Mouse (Mus musculus) heart, postnatal 0 days (tissue): ENCODE data around the gene Taldo1.

Experiments used
- CTCF ChIP-seq: IDR thresholded peaks from 2 replicates; pipeline ENCODE4 v1.5.1; 2016; ENCODE audit warnings: antibody characterized with exemption, control low read depth, low read depth
- EP300 ChIP-seq: IDR thresholded peaks from 2 replicates; pipeline ENCODE4 v1.6.1; 2016; ENCODE audit warnings: antibody characterized with exemption, low read depth

DNA sequence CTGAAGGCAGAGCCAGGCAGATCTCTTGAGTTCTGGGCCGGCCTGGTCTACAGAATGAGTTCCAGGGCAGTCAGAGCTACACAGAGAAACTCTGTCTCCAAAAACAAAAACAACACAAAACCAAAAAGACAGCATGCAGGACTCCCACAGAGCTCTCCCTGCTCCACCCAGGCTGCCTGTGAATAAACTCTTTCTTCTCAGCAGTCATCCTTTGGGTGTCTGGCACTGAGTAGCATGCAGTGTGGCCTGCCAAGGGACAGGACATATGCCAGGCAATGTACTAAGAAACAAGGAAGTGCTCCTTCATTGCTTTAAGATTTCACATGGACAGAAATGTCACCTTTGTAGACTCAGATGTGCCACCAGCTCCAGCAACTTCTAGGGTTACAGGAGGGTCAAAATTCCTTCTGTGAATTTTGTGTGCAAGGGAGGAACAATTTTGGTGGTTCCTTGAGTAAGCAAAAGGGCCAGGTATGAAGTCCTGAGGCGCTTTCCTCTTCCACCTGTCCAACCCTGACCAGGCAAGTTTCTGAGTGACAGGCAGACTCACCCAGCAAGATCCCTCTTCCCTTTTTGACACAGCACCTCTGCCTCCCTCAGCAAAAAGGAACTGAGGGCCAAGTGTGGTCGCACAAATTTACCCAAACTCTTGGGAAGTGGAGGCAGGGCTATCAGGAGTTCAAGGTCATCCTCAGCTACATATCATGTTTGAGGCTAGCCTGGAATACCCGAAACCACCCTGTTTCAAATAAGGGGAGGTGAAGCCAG is 10.7 kb upstream of the Taldo1 start:
- TF ChIP-seq CTCF (no peak), EP300 (no peak)
